Mouse (Mus musculus): ENCODE data around the gene Ppp3ca.

- no peak for TF ChIP-seq CTCF (IDR thresholded peaks at IDR 0.05; ENCODE audit: low read depth)
- no peak for TF ChIP-seq EP300 (IDR thresholded peaks at IDR 0.05; ENCODE audit: low read depth)
Measured at GRCm38 (mm10) chr3:136969796-136970195, 299.9 kb downstream of the Ppp3ca start.

Measured in liver, postnatal 0 days (tissue).